Mouse (Mus musculus): Measurements from ENCODE around the gene Lrrc56. TPM values are rescaled to one million over a fixed set of nuclear protein-coding genes. Genes with fewer than 3 reads are reported as not detected.
A peak's percentile ranks its signal among the peaks of the same experiment; 100 is the strongest.

Gene Lrrc56
- polyA plus RNA-seq, 1 experiment = 0.32 TPM

DNA sequence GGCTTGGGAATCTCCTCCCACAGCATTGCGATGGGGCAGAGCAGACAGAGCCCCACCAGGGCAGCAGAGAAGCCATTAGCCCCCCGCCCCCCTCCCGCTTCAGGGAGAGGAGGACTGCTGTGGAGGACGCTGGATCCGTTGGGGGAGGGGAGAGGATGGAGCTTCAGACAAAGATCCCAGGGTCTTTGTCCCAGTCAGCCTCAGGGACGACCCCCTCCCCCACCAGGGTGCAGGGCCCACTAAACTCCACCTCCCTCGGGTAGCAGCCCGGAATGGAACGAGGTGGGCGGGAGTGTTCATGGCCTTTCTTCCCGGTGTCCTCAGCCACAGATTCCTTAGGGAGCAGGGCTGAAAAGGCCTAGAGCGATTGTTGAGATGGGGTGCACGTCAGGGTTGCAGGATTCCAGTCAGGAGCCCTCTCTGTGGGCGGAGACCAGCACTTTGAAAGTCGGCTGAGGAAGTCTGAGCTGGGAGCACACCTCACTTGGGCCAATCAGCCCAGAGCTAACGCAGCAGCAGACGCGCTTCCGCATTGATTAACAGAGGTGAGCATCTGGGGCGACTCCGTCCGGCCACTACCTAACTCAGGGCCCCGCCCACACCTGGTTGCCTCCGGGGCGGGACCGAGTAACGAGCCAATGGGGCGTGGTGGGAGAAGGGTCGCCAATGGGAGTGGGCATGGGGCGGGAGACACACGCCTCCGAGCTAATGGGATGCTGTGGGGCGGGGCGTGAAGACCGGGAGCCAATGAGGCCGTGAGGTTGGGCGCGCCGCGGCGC lies 21.3 kb downstream of the Lrrc56 start, which contains the start of gene Rassf7:
Rassf7 (plus strand) TSS at position 760 of the 779 bp plus-strand sequence.
- H3K4me3 ChIP-seq (ENCODE audit: insufficient read depth, poor library complexity, severe bottlenecking) = peak within 1 kb of the TSS; percentile 34
- H3K27me3 ChIP-seq (ENCODE audit: control insufficient read depth, insufficient read depth, insufficient read length) = peaks cover 37% of the 10 kb centered on the region
- TF ChIP-seq CEBPB (IDR thresholded peaks at IDR 0.05; ENCODE audit: low read depth) = no peak
- no peak for TF ChIP-seq CTCF (IDR thresholded peaks at IDR 0.05; ENCODE audit: control insufficient read depth, insufficient read depth, insufficient read length)
- TF ChIP-seq USF1 (IDR thresholded peaks at IDR 0.05; ENCODE audit: low read depth) = no peak
- no peak for TF ChIP-seq MYOG (IDR thresholded peaks at IDR 0.05; ENCODE audit: control insufficient read depth, extremely low read depth, insufficient read length)
- no peak for TF ChIP-seq FOSL1 (IDR thresholded peaks at IDR 0.05; ENCODE audit: insufficient read depth, low read length, poor library complexity, severe bottlenecking)
- no peak for TF ChIP-seq MAX (IDR thresholded peaks at IDR 0.05)
- TF ChIP-seq MYOD1 (IDR thresholded peaks at IDR 0.05; ENCODE audit: control insufficient read depth, insufficient read length, low read depth) = no peak
- H3ac ChIP-seq (ENCODE audit: control insufficient read depth, insufficient read length, low read depth) = peak within 1 kb of the TSS; percentile 69
- no peaks in the 10 kb centered on the region for H3K79me2 ChIP-seq (ENCODE audit: control insufficient read depth, insufficient read depth)
- no peaks in the 10 kb centered on the region for H3K36me3 ChIP-seq (ENCODE audit: control insufficient read depth, insufficient read depth)
- no peaks in the 10 kb centered on the region for H3K79me3 ChIP-seq (ENCODE audit: low read depth)

DNA sequence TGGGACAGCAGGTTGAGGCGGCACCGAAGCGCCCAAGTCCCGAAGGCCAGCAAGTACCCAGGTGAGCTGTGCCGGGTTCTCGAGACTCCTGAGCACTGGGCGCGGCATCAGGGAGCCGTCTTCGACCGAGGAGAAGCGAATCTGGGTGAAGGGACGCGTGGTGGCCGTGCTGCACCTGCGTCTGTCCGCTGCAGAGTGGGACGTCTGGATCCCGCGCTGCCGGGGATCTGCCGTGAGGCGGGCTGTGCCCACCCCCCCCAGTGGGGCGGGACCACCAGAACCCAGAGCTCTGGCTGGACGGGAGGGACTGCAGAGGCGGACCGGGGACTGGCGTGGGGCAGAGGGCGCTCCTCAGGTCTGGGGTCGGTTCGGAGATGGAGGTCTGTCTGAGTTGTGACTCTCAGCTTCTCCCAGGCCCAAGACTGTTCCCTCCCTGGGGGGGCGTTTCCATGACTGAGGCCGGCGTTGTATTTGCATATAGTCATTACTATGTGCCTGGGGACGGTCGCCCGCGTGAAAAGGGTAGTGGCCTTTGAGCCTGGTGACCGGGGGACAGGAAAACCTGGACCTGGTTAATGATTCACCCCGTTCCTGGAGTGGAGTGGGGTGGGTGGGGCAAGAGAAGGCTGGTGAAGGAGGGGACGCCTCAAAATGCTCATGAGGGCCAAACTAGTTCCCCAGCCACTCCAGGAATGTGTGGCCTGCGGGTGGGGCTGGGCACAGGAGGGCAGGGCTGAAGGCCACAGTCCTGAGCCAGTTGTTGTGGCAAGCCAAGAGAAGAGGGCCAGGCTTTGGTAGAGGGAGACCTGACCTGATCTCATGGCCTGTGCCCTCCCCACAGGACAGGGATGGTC lies 22.1 kb downstream of the Lrrc56 start:
- Histone ChIP-seq H3K4me3 (ENCODE audit: insufficient read depth, poor library complexity, severe bottlenecking) (peak overlapping the region; percentile 34), H3K79me2 (ENCODE audit: control insufficient read depth, insufficient read depth) (no peaks in the 10 kb centered on the region), H3K36me3 (ENCODE audit: control insufficient read depth, insufficient read depth) (no peaks in the 10 kb centered on the region), H3ac (ENCODE audit: control insufficient read depth, insufficient read length, low read depth) (peak overlapping the region; percentile 69), H3K79me3 (ENCODE audit: low read depth) (no peaks in the 10 kb centered on the region), H3K27me3 (ENCODE audit: control insufficient read depth, insufficient read depth, insufficient read length) (peaks cover 29% of the 10 kb centered on the region)
- TF ChIP-seq MAX (IDR thresholded peaks at IDR 0.05) (no peak), CEBPB (IDR thresholded peaks at IDR 0.05; ENCODE audit: low read depth) (no peak), FOSL1 (IDR thresholded peaks at IDR 0.05; ENCODE audit: insufficient read depth, low read length, poor library complexity, severe bottlenecking) (no peak), USF1 (IDR thresholded peaks at IDR 0.05; ENCODE audit: low read depth) (no peak), MYOG (IDR thresholded peaks at IDR 0.05; ENCODE audit: control insufficient read depth, extremely low read depth, insufficient read length) (no peak), MYOD1 (IDR thresholded peaks at IDR 0.05; ENCODE audit: control insufficient read depth, insufficient read length, low read depth) (no peak), CTCF (IDR thresholded peaks at IDR 0.05; ENCODE audit: control insufficient read depth, insufficient read depth, insufficient read length) (no peak)

DNA sequence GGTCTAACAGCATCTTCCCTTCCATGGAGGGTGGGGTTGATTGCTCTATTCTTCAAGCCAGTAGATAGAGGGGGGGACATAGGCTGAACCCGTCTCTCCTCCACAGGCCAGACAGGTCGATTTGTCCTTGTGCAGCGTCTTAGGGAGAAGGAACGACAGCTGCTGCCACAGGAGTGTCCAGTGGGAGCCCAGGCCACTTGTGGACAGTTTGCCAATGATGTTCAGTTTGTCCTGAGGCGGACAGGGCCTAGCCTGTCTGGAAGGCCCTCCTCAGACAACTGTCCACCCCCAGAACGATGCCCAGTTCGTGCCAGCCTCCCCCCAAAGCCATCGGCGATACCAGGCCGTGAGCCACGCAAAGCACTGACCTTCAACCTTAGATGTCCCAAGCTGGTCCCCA lies 22.9 kb downstream of the Lrrc56 start:
- no peaks in the 10 kb centered on the region for H3K79me3 ChIP-seq (ENCODE audit: low read depth)
- H3K79me2 ChIP-seq (ENCODE audit: control insufficient read depth, insufficient read depth) = no peaks in the 10 kb centered on the region
- H3ac ChIP-seq (ENCODE audit: control insufficient read depth, insufficient read length, low read depth) = no peak overlapping the region
- no peak for TF ChIP-seq MYOD1 (IDR thresholded peaks at IDR 0.05; ENCODE audit: control insufficient read depth, insufficient read length, low read depth)
- TF ChIP-seq FOSL1 (IDR thresholded peaks at IDR 0.05; ENCODE audit: insufficient read depth, low read length, poor library complexity, severe bottlenecking) = no peak
- TF ChIP-seq MAX (IDR thresholded peaks at IDR 0.05) = no peak
- no peak for TF ChIP-seq CEBPB (IDR thresholded peaks at IDR 0.05; ENCODE audit: low read depth)
- no peak for TF ChIP-seq MYOG (IDR thresholded peaks at IDR 0.05; ENCODE audit: control insufficient read depth, extremely low read depth, insufficient read length)
- TF ChIP-seq USF1 (IDR thresholded peaks at IDR 0.05; ENCODE audit: low read depth) = no peak
- TF ChIP-seq CTCF (IDR thresholded peaks at IDR 0.05; ENCODE audit: control insufficient read depth, insufficient read depth, insufficient read length) = no peak
- H3K27me3 ChIP-seq (ENCODE audit: control insufficient read depth, insufficient read depth, insufficient read length) = peaks cover 21% of the 10 kb centered on the region
- no peaks in the 10 kb centered on the region for H3K36me3 ChIP-seq (ENCODE audit: control insufficient read depth, insufficient read depth)
- no peak overlapping the region for H3K4me3 ChIP-seq (ENCODE audit: insufficient read depth, poor library complexity, severe bottlenecking)

DNA sequence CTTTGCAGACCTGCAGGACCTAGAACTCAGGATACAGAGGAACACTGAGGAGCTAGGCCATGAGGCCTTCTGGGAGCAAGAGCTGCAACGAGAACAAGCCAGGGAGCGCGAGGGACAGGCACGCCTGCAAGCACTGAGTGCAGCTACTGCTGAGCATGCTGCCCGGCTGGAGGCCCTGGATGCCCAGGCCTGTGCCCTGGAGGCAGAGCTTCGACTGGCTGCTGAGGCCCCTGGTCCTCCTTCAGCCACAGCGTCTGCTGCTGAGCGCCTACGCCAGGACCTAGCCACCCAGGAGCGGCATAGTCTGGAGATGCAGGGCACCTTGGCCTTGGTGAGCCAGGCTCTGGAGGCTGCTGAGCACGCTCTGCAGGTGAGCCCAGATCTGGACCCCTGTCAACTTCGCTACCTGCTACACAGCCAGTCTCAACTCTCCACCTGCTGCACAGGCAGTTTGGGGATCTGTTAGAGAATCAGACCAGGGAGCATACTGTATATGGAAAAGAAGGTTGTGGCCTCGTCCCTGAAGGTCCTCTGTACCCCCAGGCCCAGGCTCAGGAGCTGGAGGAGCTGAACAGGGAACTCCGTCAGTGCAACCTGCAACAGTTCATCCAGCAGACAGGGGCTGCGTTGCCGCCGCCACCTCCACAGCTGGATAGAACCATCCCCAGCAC lies 23.5 kb downstream of the Lrrc56 start:
- Histone ChIP-seq H3K79me3 (ENCODE audit: low read depth) (no peaks in the 10 kb centered on the region), H3K4me3 (ENCODE audit: insufficient read depth, poor library complexity, severe bottlenecking) (no peak overlapping the region), H3K36me3 (ENCODE audit: control insufficient read depth, insufficient read depth) (no peaks in the 10 kb centered on the region), H3K27me3 (ENCODE audit: control insufficient read depth, insufficient read depth, insufficient read length) (peaks cover 16% of the 10 kb centered on the region), H3K79me2 (ENCODE audit: control insufficient read depth, insufficient read depth) (no peaks in the 10 kb centered on the region), H3ac (ENCODE audit: control insufficient read depth, insufficient read length, low read depth) (no peak overlapping the region)
- TF ChIP-seq MAX (IDR thresholded peaks at IDR 0.05) (no peak), MYOD1 (IDR thresholded peaks at IDR 0.05; ENCODE audit: control insufficient read depth, insufficient read length, low read depth) (no peak), CTCF (IDR thresholded peaks at IDR 0.05; ENCODE audit: control insufficient read depth, insufficient read depth, insufficient read length) (no peak), CEBPB (IDR thresholded peaks at IDR 0.05; ENCODE audit: low read depth) (no peak), USF1 (IDR thresholded peaks at IDR 0.05; ENCODE audit: low read depth) (no peak), MYOG (IDR thresholded peaks at IDR 0.05; ENCODE audit: control insufficient read depth, extremely low read depth, insufficient read length) (no peak), FOSL1 (IDR thresholded peaks at IDR 0.05; ENCODE audit: insufficient read depth, low read length, poor library complexity, severe bottlenecking) (no peak)

DNA sequence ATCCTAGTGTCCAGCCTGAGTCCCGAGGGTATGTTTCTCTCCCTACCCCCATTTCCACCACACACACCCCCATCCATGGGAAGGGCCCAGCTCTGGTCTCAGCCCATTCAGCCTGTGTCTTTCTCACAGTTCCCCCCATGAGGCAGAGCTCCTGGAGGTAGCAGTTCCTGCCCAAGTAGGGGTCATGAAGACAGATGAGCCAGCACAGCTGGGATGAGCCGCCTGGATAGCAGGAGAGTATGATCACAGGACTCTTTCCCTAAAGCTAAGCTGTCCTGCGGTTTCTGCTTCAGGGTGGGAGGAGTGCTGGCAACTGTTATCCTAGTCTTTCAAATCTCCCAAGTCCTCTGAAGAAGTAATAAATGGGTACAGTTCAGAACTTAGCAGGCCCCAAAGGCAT lies 24.2 kb downstream of the Lrrc56 start:
- peaks cover 9% of the 10 kb centered on the region for H3K27me3 ChIP-seq (ENCODE audit: control insufficient read depth, insufficient read depth, insufficient read length)

More for the DNA sequence above, 24.2 kb downstream of the Lrrc56 start:
- Histone ChIP-seq H3K79me2 (ENCODE audit: control insufficient read depth, insufficient read depth) (no peaks in the 10 kb centered on the region), H3K79me3 (ENCODE audit: low read depth) (no peaks in the 10 kb centered on the region), H3ac (ENCODE audit: control insufficient read depth, insufficient read length, low read depth) (no peak overlapping the region), H3K36me3 (ENCODE audit: control insufficient read depth, insufficient read depth) (no peaks in the 10 kb centered on the region), H3K4me3 (ENCODE audit: insufficient read depth, poor library complexity, severe bottlenecking) (no peak overlapping the region)
- no peak for TF ChIP-seq MAX (IDR thresholded peaks at IDR 0.05)
- TF ChIP-seq CTCF (IDR thresholded peaks at IDR 0.05; ENCODE audit: control insufficient read depth, insufficient read depth, insufficient read length) = no peak
- TF ChIP-seq MYOD1 (IDR thresholded peaks at IDR 0.05; ENCODE audit: control insufficient read depth, insufficient read length, low read depth) = no peak
- no peak for TF ChIP-seq CEBPB (IDR thresholded peaks at IDR 0.05; ENCODE audit: low read depth)
- TF ChIP-seq MYOG (IDR thresholded peaks at IDR 0.05; ENCODE audit: control insufficient read depth, extremely low read depth, insufficient read length) = no peak
- TF ChIP-seq USF1 (IDR thresholded peaks at IDR 0.05; ENCODE audit: low read depth) = no peak
